Mouse (Mus musculus): ENCODE data around the gene Rpl10a.
"Not testable (repeated sequence)": the region's sequence is repeated elsewhere in the genome, so short reads cannot be mapped to it uniquely, and the experiment has no call there.

DNA sequence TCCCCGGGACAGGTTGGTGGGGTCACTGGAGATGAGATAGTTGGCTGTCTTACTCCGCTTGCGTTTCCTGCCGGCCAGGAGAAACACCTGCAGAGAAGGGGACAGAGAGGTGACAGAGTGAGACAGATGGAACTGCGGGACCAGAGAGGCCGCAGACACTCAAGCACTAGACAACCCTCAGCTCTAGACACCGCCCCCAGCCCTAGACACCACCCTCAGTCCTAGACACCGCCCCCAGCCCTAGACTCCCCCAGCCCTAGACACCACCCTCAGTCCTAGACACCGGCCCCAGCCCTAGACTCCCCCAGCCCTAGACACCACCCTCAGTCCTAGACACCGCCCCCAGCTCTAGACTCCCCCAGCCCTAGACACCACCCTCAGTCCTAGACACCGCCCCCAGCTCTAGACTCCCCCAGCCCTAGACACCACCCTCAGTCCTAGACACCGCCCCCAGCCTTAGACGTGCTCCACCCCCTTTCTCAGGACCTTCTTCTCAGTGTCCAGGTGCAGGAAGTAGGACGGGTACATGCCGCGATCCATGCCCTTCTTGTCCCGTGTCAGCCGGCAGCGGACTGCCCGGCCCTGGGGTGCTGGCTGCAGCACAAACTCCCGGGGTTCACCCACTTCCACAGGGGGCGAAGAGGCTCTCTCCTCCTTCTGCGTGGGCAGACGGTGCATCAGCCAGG, 30.4 kb downstream of the Rpl10a start:
- not testable (repeated sequence) for TF ChIP-seq CTCF, EP300 (IDR thresholded peaks at IDR 0.05; ENCODE audit: low read depth)
